Mouse (Mus musculus): ENCODE results near the gene Tbata.

The Tbata gene

GRCm38 (mm10) chr10:61211743-61212142, 40.0 kb downstream of the Tbata start:
- peak; percentile 53 for DNase-seq

GRCm38 (mm10) chr10:61212817-61213216, 41.1 kb downstream of the Tbata start:
- DNase-seq = peak; percentile 55

GRCm38 (mm10) chr10:61215658-61216057, 43.9 kb downstream of the Tbata start:
- no peak for DNase-seq

- DNase-seq = no peak
Measured at GRCm38 (mm10) chr10:61216163-61216562, 44.4 kb downstream of the Tbata start.

GRCm38 (mm10) chr10:61219318-61219717, 47.6 kb downstream of the Tbata start:
- DNase-seq = no peak

- DNase-seq = no peak
Measured at GRCm38 (mm10) chr10:61225694-61226093, 53.9 kb downstream of the Tbata start.

- DNase-seq = no peak
Measured at GRCm38 (mm10) chr10:61226784-61227396, 55.1 kb downstream of the Tbata start.

- no peak for DNase-seq
Measured at GRCm38 (mm10) chr10:61231756-61232155, 60.0 kb downstream of the Tbata start.

GRCm38 (mm10) chr10:61232858-61233567, 61.3 kb downstream of the Tbata start:
- no peak for DNase-seq

GRCm38 (mm10) chr10:61234319-61234718, 62.6 kb downstream of the Tbata start:
- DNase-seq = no peak

- DNase-seq = no peak
Measured at GRCm38 (mm10) chr10:61235677-61236267, 64.0 kb downstream of the Tbata start.

- DNase-seq = no peak
Measured at GRCm38 (mm10) chr10:61236683-61237390, 65.1 kb downstream of the Tbata start.

- no peak for DNase-seq
Measured at GRCm38 (mm10) chr10:61237391-61237785, 65.6 kb downstream of the Tbata start.
